Mouse (Mus musculus): ENCODE results near the gene Ifnar2.
"Not testable (repeated sequence)": the region's sequence is repeated elsewhere in the genome, so short reads cannot be mapped to it uniquely, and the experiment has no call there.

The Ifnar2 gene

GRCm38 (mm10) chr16:91427461-91427860 is 54.9 kb downstream of the Ifnar2 start:
- no peak for DNase-seq (ENCODE audit: low spot score in 2 of 2)

- no peak for DNase-seq (ENCODE audit: low spot score in 2 of 2)
Observed at GRCm38 (mm10) chr16:91428259-91428865, 55.8 kb downstream of the Ifnar2 start.

GRCm38 (mm10) chr16:91432720-91433328 is 60.2 kb downstream of the Ifnar2 start:
- DNase-seq (ENCODE audit: low spot score in 2 of 2), result no peak

DNA sequence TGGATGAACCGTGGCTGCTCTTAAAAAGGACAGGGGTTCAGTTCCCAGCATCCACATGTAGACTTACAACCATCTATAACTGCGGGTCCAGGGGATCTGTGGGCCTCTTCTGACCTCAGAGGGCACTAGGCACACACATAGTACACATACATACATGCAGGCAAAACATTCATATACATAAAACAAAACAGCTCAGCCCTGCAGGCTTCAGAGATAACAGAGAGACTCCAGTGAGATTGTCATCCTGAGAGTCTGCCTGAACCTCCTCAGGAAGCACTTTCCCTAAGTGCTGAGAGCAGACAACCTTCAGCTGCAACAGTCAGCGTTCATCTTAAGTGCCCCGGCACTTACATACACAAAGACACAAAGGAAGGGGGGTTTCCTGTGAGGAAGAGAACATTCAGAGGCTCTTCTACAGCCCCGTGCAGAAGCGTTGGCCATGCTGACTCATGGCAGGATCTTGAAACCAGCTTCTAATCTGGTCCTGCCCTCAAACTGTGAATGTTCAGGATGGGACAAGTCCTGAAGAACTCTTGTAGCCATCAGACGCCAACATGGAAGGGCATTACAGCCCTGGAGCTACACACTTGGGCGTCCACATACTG is 60.8 kb downstream of the Ifnar2 start:
- DNase-seq (ENCODE audit: low spot score in 2 of 2), result no peak

DNA sequence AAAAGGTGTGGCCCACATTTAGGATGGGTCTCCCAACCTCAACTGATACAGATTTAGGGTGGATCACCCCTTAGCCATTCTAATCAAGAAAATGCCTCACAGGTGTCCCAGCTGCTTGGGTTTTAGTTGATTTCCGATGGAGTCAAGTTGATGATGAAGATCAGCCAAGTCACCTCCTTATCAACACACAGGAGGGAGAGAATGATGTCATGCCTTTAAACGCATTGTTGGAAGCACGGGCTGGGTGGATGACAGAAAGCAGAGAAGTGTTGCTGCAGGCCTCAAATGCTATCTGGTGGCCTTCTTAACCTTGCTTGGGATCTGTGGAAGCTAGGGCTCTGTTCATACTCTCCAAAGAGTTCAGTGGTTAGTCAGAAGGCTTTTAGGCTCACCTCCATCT is 61.5 kb downstream of the Ifnar2 start:
- DNase-seq (ENCODE audit: low spot score in 2 of 2), result no peak

DNA sequence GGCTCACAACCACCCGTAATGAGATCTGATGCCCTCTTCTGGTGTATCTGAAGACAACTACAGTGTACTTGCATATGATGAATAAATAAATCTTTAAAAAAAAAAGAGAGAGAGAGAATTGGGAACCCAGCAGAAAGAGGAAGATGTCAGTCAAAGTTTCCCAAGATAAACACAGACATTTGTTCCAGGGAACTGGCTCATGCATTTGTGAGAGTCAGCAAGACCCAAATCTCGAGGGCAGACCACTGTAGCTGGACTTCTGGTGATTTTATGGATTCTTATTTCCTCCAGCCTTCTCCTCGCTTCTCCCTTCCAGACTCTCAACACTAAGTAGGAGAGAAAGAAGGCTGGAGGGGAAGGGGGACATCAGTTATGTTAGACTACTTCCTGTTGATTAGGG is 65.5 kb downstream of the Ifnar2 start:
- no peak for DNase-seq (ENCODE audit: low spot score in 2 of 2)

GRCm38 (mm10) chr16:91438599-91438998 is 66.0 kb downstream of the Ifnar2 start:
- DNase-seq (ENCODE audit: low spot score in 2 of 2), result not testable (repeated sequence)

- DNase-seq (ENCODE audit: low spot score in 2 of 2), result peak; percentile 4 to 15
Observed at GRCm38 (mm10) chr16:91441366-91441765, 68.8 kb downstream of the Ifnar2 start.

DNA sequence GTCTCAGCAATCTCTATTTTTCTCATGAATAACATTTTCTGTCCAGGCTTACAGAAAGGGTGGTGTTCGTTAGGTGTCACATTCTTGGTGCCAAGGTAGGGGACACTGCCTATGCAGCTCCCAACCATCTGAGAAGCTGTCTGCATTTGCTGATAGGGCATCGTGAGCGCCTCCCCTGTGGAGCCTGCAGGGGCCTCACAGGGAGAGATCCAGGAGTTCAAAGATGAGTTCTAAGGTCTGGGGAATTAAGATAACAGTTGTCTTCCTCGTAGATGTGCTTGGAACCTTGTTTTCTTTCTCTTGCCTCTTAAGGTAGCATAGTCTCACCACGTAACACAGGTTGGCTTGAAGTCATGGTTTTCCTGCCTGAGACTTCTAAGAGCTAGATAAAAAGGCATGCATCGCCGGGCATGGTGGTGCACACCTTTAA is 69.2 kb downstream of the Ifnar2 start:
- no peak for DNase-seq (ENCODE audit: low spot score in 2 of 2)

GRCm38 (mm10) chr16:91442446-91442845 is 69.9 kb downstream of the Ifnar2 start:
- DNase-seq (ENCODE audit: low spot score in 2 of 2), result peak; percentile 44 to 46

DNA sequence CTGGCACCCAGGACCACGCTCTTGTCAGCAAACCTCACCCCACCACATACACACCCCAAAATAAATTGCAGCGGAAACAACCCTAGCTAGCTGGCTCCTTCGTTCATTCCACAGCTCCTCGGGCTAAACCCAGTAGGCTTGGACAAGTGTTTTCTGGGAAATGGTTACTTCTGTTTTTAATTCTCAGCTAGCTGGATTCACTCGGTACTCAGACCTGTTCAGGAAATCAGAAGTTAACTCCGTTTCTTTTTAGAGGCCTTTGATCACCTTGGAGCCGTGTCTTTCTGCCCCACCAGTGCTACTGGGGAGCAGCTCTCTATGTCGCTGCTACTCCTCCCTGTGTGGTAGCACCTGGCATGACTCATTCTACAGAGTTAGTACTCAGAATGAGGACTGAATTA is 70.6 kb downstream of the Ifnar2 start:
- no peak for DNase-seq (ENCODE audit: low spot score in 2 of 2)

DNA sequence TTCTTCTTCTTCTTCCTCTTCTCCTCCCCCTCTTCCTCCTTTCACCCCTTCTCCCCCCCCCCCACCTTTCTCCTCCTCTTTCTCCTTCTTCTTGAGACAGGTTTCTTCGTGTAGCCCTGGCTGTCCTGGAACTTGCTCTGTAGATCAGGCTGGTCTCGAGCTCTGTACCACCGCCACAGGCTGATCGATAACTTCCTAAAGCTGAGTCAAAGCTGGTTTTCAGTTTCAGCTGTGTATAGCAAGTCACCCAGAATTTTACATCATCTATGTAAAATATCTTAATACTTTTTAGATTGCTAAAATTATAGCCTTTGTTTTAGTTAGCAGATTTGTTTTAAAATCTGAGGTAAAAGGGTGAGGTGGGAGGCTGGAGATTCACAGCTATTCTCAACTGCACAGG is 72.3 kb downstream of the Ifnar2 start:
- DNase-seq (ENCODE audit: low spot score in 2 of 2), result no peak

DNA sequence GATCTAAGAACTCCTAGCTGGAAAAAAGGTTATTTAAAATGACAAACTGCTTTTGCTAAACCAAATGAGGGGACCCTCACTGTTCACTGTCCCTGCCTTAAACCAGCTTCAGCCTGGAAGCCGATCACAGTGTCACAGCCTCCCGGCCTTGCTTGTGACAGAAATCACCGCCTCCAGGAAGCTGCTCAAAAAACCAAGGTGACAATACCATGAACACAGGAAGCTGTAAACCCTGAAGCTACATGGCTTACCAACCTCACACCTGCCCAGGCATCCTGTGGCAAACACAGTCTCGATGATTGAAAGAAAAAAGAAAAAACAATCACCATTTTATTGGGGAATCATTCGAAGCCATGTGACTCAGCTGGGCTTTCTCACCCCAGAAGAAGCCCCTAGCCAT is 73.0 kb downstream of the Ifnar2 start:
- no peak for DNase-seq (ENCODE audit: low spot score in 2 of 2)

DNA sequence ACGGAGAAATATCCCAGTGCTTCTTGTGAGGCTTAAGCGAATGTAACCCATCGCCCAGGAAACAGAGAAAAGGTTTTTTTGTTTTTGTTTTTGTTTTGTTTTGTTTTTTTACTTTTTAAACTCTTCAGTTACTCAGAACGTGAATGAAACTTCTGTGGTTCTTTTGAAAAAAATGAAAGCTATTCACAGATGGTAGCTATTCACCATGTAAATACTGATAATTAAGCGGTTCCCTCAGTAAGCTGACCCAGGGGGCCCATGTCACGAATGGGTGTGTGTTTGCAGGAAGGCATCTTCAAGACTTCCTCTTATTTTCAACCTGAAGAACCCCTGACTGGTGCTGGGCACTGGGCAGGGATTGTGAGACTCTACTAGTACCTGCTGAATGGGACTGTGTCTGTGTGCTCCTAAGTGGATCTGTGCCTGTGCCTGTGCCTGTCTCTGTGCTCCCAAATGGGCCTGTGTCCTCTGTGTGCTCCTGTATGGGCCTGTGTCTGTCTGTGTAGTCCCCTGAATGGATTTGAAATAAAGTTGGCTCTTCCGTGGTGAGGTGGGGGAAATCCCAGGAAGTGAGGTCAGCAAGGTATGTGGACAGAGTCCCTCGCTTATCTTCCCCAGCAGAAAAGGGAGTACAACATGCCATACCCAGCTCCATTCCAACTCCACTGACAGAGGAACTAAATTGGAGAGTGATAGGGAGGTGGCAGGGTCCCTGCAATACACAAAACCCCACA is 74.4 kb downstream of the Ifnar2 start:
- no peak for DNase-seq (ENCODE audit: low spot score in 2 of 2)

DNA sequence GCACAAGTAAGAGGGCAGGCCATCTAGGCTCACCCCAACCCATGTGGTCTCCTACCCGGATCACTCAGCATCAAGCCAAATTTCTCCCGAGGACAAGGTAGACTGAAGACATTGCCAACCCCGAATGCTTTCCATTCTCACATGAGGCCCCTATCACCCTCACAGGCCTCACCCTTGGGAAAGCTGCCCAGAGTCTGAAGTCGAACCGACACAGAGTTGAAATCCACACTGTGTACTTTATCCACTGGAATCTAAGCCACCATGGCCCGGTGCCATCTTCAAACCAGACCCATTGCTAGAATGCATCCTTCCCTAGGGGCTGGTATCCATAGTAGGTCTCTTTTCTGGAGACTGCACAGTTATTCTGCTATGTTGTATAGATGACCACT is 74.9 kb downstream of the Ifnar2 start:
- no peak for DNase-seq (ENCODE audit: low spot score in 2 of 2)

GRCm38 (mm10) chr16:91448088-91448487 is 75.5 kb downstream of the Ifnar2 start:
- DNase-seq (ENCODE audit: low spot score in 2 of 2), result no peak

GRCm38 (mm10) chr16:91448895-91449294 is 76.3 kb downstream of the Ifnar2 start:
- no peak for DNase-seq (ENCODE audit: low spot score in 2 of 2)

DNA sequence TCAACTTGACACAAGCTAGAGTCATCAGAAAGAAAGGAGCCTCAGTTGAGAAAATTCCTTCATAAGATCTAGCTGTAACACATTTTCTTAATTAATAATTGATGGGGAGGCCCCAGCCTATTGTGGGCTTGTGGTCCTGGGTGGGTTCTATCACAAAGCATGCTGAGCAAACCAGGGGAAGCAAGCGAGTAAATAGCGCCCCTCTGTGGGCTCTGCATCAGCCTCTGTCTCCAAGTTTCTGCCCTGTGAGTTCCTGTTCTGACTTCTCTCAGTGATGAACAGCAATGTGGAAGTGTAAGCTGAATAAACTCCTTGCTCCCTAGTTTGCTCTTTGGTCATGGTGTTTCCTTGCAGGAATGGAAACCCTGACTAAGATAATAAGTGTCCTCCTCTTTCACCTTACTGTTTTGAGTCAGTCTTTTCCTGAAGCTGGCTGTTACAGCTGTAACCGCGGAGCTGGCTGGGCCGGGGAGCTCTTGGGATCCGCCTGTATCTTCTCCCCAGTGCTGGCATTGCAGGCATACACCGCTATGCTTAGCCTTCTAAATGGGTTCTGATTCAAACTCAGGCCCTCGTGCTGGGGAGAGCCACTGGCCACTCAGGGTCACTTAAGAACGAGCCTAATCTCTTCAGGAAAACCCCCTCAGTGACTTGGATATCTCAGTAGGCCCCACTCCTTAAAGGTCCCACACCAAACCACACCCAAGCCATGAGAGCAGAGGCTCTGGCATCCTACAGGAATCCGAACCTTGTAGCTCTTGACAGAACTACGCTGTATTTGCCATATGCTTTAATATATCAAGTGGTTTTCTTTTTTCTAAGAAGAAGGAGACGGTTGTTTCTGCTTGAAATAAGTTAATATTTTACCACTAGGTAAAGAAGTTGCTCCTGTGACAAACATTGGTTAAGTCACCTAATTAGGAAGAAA is 77.8 kb downstream of the Ifnar2 start:
- DNase-seq (ENCODE audit: low spot score in 2 of 2), result no peak

- no peak for DNase-seq (ENCODE audit: low spot score in 2 of 2)
Observed at GRCm38 (mm10) chr16:91451949-91452348, 79.4 kb downstream of the Ifnar2 start.

- DNase-seq (ENCODE audit: low spot score in 2 of 2), result no peak
Observed at GRCm38 (mm10) chr16:91452363-91452896, 79.8 kb downstream of the Ifnar2 start.
